Mouse (Mus musculus): ENCODE data around the gene Mea1.

Gene Mea1

GRCm38 (mm10) chr17:46678416-46678815 lies at the start of gene Mea1:
Gene Mea1, plus strand, starts transcription at chr17:46678793.
- DNase-seq (ENCODE audit: low spot score in 2 of 2) = no peak

GRCm38 (mm10) chr17:46629685-46630441 lies 48.7 kb upstream of the Mea1 start:
- DNase-seq (ENCODE audit: low spot score in 2 of 2) = no peak

GRCm38 (mm10) chr17:46636831-46637523 lies 41.6 kb upstream of the Mea1 start:
- DNase-seq (ENCODE audit: low spot score in 2 of 2) = peak in 1 of 2 experiments; percentile 57

GRCm38 (mm10) chr17:46639929-46640328 lies 38.7 kb upstream of the Mea1 start:
- no peak for DNase-seq (ENCODE audit: low spot score in 2 of 2)

- DNase-seq (ENCODE audit: low spot score in 2 of 2) = no peak
These were observed 36.5 kb upstream of the Mea1 start for GRCm38 (mm10) chr17:46642060-46642459.

GRCm38 (mm10) chr17:46644152-46644805 lies 34.3 kb upstream of the Mea1 start:
- no peak for DNase-seq (ENCODE audit: low spot score in 2 of 2)

- DNase-seq (ENCODE audit: low spot score in 2 of 2) = no peak
These were observed 33.6 kb upstream of the Mea1 start for GRCm38 (mm10) chr17:46644916-46645475.

GRCm38 (mm10) chr17:46645561-46646321 lies 32.9 kb upstream of the Mea1 start, which contains the start of the genes Klc4 and Mrpl2:
Gene Klc4, minus strand, starts transcription at chr17:46646022.
Gene Mrpl2, plus strand, starts transcription at chr17:46646229.
- DNase-seq (ENCODE audit: low spot score in 2 of 2) = peak; percentile 97 to 99

GRCm38 (mm10) chr17:46646322-46646662 lies 32.3 kb upstream of the Mea1 start:
- DNase-seq (ENCODE audit: low spot score in 2 of 2) = no peak

- no peak for DNase-seq (ENCODE audit: low spot score in 2 of 2)
These were observed 31.3 kb upstream of the Mea1 start for GRCm38 (mm10) chr17:46647279-46647678.

- no peak for DNase-seq (ENCODE audit: low spot score in 2 of 2)
These were observed 30.2 kb upstream of the Mea1 start for GRCm38 (mm10) chr17:46648436-46648835.

- DNase-seq (ENCODE audit: low spot score in 2 of 2) = no peak
These were observed 28.8 kb upstream of the Mea1 start for GRCm38 (mm10) chr17:46649811-46650210.

- peak; percentile 89 to 92 for DNase-seq (ENCODE audit: low spot score in 2 of 2)
These were observed 28.2 kb upstream of the Mea1 start, which contains the start of gene Cul7 for GRCm38 (mm10) chr17:46650232-46651031. Gene Cul7, plus strand, starts transcription at chr17:46650337.

GRCm38 (mm10) chr17:46651292-46651691 lies 27.3 kb upstream of the Mea1 start:
- DNase-seq (ENCODE audit: low spot score in 2 of 2) = no peak

GRCm38 (mm10) chr17:46651755-46652547 lies 26.6 kb upstream of the Mea1 start:
- DNase-seq (ENCODE audit: low spot score in 2 of 2) = no peak

GRCm38 (mm10) chr17:46656054-46656453 lies 22.5 kb upstream of the Mea1 start:
- no peak for DNase-seq (ENCODE audit: low spot score in 2 of 2)

GRCm38 (mm10) chr17:46661351-46661750 lies 17.2 kb upstream of the Mea1 start:
- DNase-seq (ENCODE audit: low spot score in 2 of 2) = no peak

- no peak for DNase-seq (ENCODE audit: low spot score in 2 of 2)
These were observed 16.6 kb upstream of the Mea1 start for GRCm38 (mm10) chr17:46661981-46662380.

GRCm38 (mm10) chr17:46662730-46663129 lies 15.9 kb upstream of the Mea1 start:
- DNase-seq (ENCODE audit: low spot score in 2 of 2) = no peak

GRCm38 (mm10) chr17:46667712-46668111 lies 10.9 kb upstream of the Mea1 start:
- no peak for DNase-seq (ENCODE audit: low spot score in 2 of 2)
